Mouse (Mus musculus) cortical plate, adult 2 months (tissue): ENCODE measurements at regions not wholly inside any gene's neighbourhood (a gene's known extent, or its start where the extent isn't known, plus 50 kb on each side); places are given as distances from the start of the nearest gene placed in this dataset.

Experiments
- CTCF ChIP-seq: fragments of 200-500 bp; IDR thresholded peaks from 2 replicates; pipeline ENCODE4 v1.5.1; 2011; ENCODE audit warnings: mild to moderate bottlenecking, control low read depth, low read length; ENCODE audit not compliant: insufficient read depth; ENCODE audit errors: extremely low read depth
- POLR2A ChIP-seq: fragments of 200-500 bp; IDR thresholded peaks from 2 replicates; pipeline ENCODE4 v1.6.1; 2011; ENCODE audit warnings: mild to moderate bottlenecking, low read length, control low read depth; ENCODE audit not compliant: insufficient read depth; ENCODE audit errors: extremely low read depth

DNA sequence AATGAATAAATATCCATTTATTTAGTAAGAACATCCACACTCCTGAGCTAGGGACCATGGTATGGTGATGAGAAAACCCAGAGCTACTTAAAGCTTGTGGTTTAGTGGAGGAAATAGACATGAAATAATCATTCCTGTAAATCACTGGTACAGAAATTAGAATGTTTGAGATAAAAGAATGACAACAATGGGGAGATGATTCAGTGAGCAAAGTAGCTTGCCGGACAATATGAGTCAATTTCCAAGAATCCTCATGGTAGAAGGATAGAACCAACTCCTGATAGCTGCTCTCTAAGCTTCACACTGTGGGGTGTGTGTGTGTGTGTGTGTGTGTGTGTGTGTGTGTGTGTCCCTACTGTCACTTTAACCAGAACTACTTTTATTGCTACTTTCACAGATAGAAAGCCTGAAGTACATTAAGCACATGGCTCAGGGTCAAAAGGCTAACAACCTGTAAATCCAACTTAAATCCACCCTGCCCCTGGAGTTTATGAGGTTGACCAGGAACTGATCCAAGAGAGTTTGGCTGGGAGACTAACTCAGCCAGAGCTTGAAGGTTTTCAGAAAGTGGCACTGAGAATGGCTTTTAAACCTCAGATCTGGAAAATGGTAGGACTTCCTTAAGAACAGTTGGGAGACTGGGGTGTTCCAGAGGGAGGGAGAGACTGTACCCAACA lies 336.9 kb upstream of the Gcfc2 start:
- TF ChIP-seq CTCF (no peak), POLR2A (no peak)
